Mouse (Mus musculus): ENCODE measurements around the gene Kdm5a. TPM values are rescaled to one million over a fixed set of nuclear protein-coding genes. Genes with fewer than 3 reads are reported as not detected.

The Kdm5a gene
- total and polyA plus RNA-seq, 3 experiments, result 3.4 to 28.8 (median 27.6) TPM

DNA sequence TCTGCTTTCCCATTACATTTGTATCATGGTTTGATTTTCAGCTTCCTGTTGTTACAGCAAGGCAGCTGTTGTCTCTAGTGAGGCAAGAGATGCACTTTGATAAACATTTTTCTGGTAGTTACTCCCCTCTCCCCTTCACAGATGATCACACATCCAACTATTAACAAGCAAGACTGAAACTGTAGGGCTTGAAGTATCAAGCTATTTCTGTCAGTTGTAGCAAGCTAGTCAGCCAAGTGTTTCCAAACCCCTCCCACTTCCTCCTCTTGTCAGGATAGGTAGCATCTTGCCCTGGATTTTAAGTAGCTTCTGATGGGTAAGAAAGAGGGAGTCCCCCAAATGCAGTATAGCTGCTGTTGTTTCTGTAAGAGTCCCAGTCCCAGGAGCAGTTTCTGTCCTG, 105.8 kb downstream of the Kdm5a start:
- DNase-seq, result no peak
- no peak for TF ChIP-seq EP300 (IDR thresholded peaks at IDR 0.05; ENCODE audit: insufficient read depth, low read depth, low read length)
- intact Hi-C loops (cut with DNase I), result no loop called here
- H3K4me1 ChIP-seq (ENCODE audit: control insufficient read depth, insufficient read depth, low read length), result peaks cover 11% of the 10 kb centered on the region
- H3K79me2 ChIP-seq (replicated peaks; ENCODE audit: control insufficient read depth, insufficient read depth, low read length), result no peaks in the 10 kb centered on the region
- no peak overlapping the region for H3K4me3 ChIP-seq
- H3K27me3 ChIP-seq (ENCODE audit: control insufficient read depth, insufficient read depth, low read length), result no peaks in the 10 kb centered on the region
- H3K36me3 ChIP-seq (ENCODE audit: control insufficient read depth, insufficient read depth, low read length), result no peaks in the 10 kb centered on the region
- H3K27ac ChIP-seq, result no peak overlapping the region
- H3K9ac ChIP-seq (ENCODE audit: low read depth, low read length), result no peak overlapping the region

DNA sequence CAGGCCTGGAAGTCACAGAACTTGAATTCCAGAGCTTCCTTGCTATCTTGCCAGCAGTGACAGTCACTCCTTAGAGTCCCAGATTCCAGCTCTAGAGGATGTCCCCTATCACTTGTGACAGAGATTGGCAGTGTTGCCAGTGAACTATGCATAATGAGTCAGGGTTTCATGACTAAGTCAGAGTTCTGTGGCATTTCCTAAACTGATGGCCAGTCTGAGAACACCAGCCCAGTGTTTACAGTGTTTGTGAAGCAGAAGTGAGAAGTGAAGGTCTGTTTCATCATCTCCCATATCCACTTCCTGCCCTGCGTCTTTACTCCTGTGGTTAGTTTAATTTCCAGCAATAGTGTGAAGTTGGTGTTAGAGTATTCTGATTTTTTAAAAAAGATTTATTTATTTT, 106.7 kb downstream of the Kdm5a start:
- Histone ChIP-seq H3K27ac (no peak overlapping the region), H3K79me2 (replicated peaks; ENCODE audit: control insufficient read depth, insufficient read depth, low read length) (no peaks in the 10 kb centered on the region), H3K4me1 (ENCODE audit: control insufficient read depth, insufficient read depth, low read length) (peaks cover 11% of the 10 kb centered on the region), H3K36me3 (ENCODE audit: control insufficient read depth, insufficient read depth, low read length) (no peaks in the 10 kb centered on the region), H3K27me3 (ENCODE audit: control insufficient read depth, insufficient read depth, low read length) (no peaks in the 10 kb centered on the region), H3K4me3 (no peak overlapping the region), H3K9ac (ENCODE audit: low read depth, low read length) (no peak overlapping the region)
- no peak for TF ChIP-seq POLR2A (IDR thresholded peaks at IDR 0.05; ENCODE audit: insufficient read depth, low read depth, low read length)
- no peak for TF ChIP-seq EP300 (IDR thresholded peaks at IDR 0.05; ENCODE audit: insufficient read depth, low read depth, low read length)
- no peak for TF ChIP-seq CTCF (IDR thresholded peaks at IDR 0.05)
- DNase-seq, result no peak
- 61% methylated on average over 1 of the region's 1 CpGs for WGBS
- intact Hi-C loops (cut with DNase I), result no loop called here

DNA sequence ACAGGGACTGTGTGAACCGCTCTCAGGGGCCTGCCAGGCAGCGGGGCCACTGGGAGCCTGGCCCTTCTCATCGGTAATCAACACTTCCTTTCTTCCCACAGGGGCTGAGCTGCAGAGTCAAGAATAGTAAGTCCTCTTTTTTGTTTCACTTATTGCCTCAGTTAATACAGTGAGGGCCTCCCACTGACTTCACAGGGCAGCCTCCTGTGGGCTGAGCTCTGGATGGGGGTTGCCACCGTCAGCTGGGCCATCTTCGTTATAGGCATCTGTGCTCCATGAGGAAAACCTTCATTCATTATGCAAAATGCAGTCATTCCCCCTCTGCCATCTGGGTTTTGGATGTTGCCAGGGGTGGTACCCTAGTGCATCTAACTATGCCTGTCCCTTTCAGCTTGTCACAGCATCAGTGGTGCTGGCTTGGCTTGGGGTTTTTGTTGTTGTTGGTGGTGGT, 108.1 kb downstream of the Kdm5a start:
- Histone ChIP-seq H3K27me3 (ENCODE audit: control insufficient read depth, insufficient read depth, low read length) (no peaks in the 10 kb centered on the region), H3K79me2 (replicated peaks; ENCODE audit: control insufficient read depth, insufficient read depth, low read length) (no peaks in the 10 kb centered on the region)
- 28% methylated on average over 5 of the region's 5 CpGs for WGBS

DNA sequence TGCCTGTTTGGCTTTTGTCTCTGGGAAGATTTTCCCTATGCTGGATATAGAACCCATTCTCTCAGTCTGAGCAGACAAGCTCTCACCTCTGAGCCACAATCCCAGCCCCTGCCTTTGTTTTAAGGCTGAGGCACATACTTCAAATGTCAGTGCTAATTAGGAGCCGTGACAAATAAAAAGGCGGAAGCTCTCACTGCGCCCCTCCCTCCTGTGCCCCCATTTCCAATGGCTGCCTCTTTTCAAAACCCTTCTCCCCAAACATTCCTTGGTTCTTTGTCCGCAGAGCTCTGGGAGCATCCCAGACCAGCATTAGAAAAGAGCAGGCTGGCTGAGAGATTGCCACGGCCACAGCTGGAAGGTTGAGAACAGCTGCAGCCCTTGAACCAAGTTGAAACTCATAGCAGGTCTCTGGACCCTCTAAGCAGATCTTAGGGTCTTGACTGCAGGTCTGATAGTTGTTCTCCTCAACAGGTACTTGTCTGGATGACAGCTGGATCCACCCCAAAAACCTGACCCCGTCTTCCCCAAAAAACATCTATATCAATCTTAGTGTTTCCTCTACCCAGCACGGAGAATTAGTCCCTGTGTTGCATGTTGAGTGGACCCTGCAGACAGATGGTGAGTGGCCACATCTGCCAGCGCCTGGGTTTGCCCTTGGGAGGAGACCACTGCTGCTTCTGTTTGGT, 108.7 kb downstream of the Kdm5a start:
- H3K9ac ChIP-seq (ENCODE audit: low read depth, low read length), result no peak overlapping the region
- peaks cover 11% of the 10 kb centered on the region for H3K4me1 ChIP-seq (ENCODE audit: control insufficient read depth, insufficient read depth, low read length)
- no peaks in the 10 kb centered on the region for H3K79me2 ChIP-seq (replicated peaks; ENCODE audit: control insufficient read depth, insufficient read depth, low read length)
- no peaks in the 10 kb centered on the region for H3K27me3 ChIP-seq (ENCODE audit: control insufficient read depth, insufficient read depth, low read length)
- intact Hi-C loops (cut with DNase I), result no loop called here
- no peak overlapping the region for H3K27ac ChIP-seq
- H3K36me3 ChIP-seq (ENCODE audit: control insufficient read depth, insufficient read depth, low read length), result no peaks in the 10 kb centered on the region
- TF ChIP-seq CTCF (IDR thresholded peaks at IDR 0.05), result no peak
- no peak for TF ChIP-seq POLR2A (IDR thresholded peaks at IDR 0.05; ENCODE audit: insufficient read depth, low read depth, low read length)
- no peak for TF ChIP-seq EP300 (IDR thresholded peaks at IDR 0.05; ENCODE audit: insufficient read depth, low read depth, low read length)
- H3K4me3 ChIP-seq, result no peak overlapping the region
- 71% methylated on average over 8 of the region's 8 CpGs for WGBS
- no peak for DNase-seq

More for the DNA sequence above, 108.1 kb downstream of the Kdm5a start:
- intact Hi-C loops (cut with DNase I), result no loop called here
- H3K4me1 ChIP-seq (ENCODE audit: control insufficient read depth, insufficient read depth, low read length), result peaks cover 11% of the 10 kb centered on the region
- no peak overlapping the region for H3K9ac ChIP-seq (ENCODE audit: low read depth, low read length)
- no peak overlapping the region for H3K27ac ChIP-seq
- TF ChIP-seq EP300 (IDR thresholded peaks at IDR 0.05; ENCODE audit: insufficient read depth, low read depth, low read length), result no peak
- TF ChIP-seq CTCF (IDR thresholded peaks at IDR 0.05), result no peak
- TF ChIP-seq POLR2A (IDR thresholded peaks at IDR 0.05; ENCODE audit: insufficient read depth, low read depth, low read length), result no peak
- no peak overlapping the region for H3K4me3 ChIP-seq
- DNase-seq, result peak in 1 of 2 experiments; percentile 59
- H3K36me3 ChIP-seq (ENCODE audit: control insufficient read depth, insufficient read depth, low read length), result no peaks in the 10 kb centered on the region

DNA sequence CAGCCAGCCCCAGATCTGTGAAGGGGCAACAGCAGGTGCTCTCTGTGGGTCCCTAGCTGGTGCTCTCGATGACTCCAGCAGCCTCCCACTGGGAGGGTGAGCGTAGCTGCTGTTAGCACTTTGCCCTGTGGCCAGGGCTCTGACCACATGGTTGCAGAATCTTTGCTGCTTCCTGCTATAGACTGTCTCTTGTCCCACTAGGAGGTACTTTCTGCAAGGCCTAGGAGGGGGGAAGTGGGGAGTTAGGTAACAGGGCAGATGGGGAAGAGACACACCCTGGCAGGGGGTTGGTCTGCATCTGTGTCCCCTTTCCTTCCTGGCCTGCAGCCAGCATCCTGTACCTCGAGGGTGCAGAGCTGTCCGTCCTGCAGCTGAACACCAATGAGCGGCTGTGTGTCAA, 109.5 kb downstream of the Kdm5a start:
- H3K4me1 ChIP-seq (ENCODE audit: control insufficient read depth, insufficient read depth, low read length), result peaks cover 11% of the 10 kb centered on the region
- intact Hi-C loops (cut with DNase I), result no loop called here
- no peak overlapping the region for H3K9ac ChIP-seq (ENCODE audit: low read depth, low read length)
- peak in 1 of 2 experiments; percentile 71 for DNase-seq
- H3K4me3 ChIP-seq, result no peak overlapping the region
- 41% methylated on average over 5 of the region's 5 CpGs for WGBS
- H3K27me3 ChIP-seq (ENCODE audit: control insufficient read depth, insufficient read depth, low read length), result no peaks in the 10 kb centered on the region
- TF ChIP-seq POLR2A (IDR thresholded peaks at IDR 0.05; ENCODE audit: insufficient read depth, low read depth, low read length) (no peak), CTCF (IDR thresholded peaks at IDR 0.05) (no peak), EP300 (IDR thresholded peaks at IDR 0.05; ENCODE audit: insufficient read depth, low read depth, low read length) (no peak)
- no peaks in the 10 kb centered on the region for H3K36me3 ChIP-seq (ENCODE audit: control insufficient read depth, insufficient read depth, low read length)
- no peak overlapping the region for H3K27ac ChIP-seq
- no peaks in the 10 kb centered on the region for H3K79me2 ChIP-seq (replicated peaks; ENCODE audit: control insufficient read depth, insufficient read depth, low read length)

DNA sequence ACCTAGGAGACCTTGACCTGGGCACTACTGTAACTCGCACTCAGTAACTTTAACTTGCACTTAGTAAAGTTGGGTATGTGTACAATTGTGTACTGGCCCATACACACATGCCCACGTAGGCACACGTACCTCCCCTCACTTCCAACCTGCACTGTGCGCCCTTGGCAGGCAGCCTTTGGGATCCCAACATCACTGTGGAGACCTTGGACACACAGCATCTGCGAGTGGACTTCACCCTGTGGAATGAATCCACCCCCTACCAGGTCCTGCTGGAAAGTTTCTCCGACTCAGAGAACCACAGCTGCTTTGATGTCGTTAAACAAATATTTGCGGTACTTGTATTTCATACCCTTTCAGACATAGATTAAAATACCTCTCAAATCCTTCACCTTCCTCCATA, 111.4 kb downstream of the Kdm5a start:
- Histone ChIP-seq H3K79me2 (replicated peaks; ENCODE audit: control insufficient read depth, insufficient read depth, low read length) (no peaks in the 10 kb centered on the region), H3K36me3 (ENCODE audit: control insufficient read depth, insufficient read depth, low read length) (no peaks in the 10 kb centered on the region), H3K4me3 (no peak overlapping the region), H3K9ac (ENCODE audit: low read depth, low read length) (no peak overlapping the region), H3K27me3 (ENCODE audit: control insufficient read depth, insufficient read depth, low read length) (no peaks in the 10 kb centered on the region), H3K4me1 (ENCODE audit: control insufficient read depth, insufficient read depth, low read length) (peaks cover 8% of the 10 kb centered on the region), H3K27ac (no peak overlapping the region)
- intact Hi-C loops (cut with DNase I), result no loop called here
- TF ChIP-seq EP300 (IDR thresholded peaks at IDR 0.05; ENCODE audit: insufficient read depth, low read depth, low read length), result no peak
- no peak for TF ChIP-seq POLR2A (IDR thresholded peaks at IDR 0.05; ENCODE audit: insufficient read depth, low read depth, low read length)
- TF ChIP-seq CTCF (IDR thresholded peaks at IDR 0.05), result no peak
- 87% methylated on average over 8 of the region's 8 CpGs for WGBS
- DNase-seq, result no peak
